8 mouse cellular contexts compared by ENCODE assay signal in the genomic region with DNA sequence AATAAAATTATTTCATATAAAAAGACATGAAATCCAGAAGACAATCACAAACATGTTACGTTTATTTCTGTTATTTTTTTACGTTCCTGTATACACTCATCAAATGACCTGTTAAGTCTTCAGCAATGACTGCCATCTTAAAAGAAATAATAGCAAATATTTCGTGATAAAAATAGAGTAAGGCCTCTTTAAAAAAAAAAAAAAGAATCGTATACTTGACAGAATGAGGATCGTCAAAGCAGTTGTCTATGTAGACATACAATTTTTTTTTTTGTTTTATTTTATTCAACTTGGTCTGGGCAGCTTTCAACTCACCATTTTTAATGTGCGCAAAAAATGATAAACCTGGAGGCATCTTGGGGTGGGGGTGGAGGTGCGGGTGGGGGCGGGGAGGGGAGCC. TPM values are rescaled to one million over a fixed set of nuclear protein-coding genes. Genes with fewer than 3 reads are reported as not detected.
A peak's percentile ranks its signal among the peaks of the same experiment; 100 is the strongest.
DNase-seq lines count a peak whose midpoint lies in the region; ATAC-seq and TF ChIP-seq lines count a peak whose summit lies in the region.

No protein-coding gene starts in this region.

- no peaks in the 10 kb centered on the region for H3K27me3 ChIP-seq in lung, embryonic 15.5 days
- H3K27me3 ChIP-seq in embryonic facial prominence, embryonic 14.5 days (replicated peaks; ENCODE audit: control insufficient read depth, insufficient read depth, low read length) = no peaks in the 10 kb centered on the region
- no peaks in the 10 kb centered on the region for H3K27me3 ChIP-seq in intestine, postnatal 0 days (replicated peaks; ENCODE audit: control insufficient read depth, insufficient read depth, low read length)
- H3K27me3 ChIP-seq in neural tube, embryonic 14.5 days (ENCODE audit: control insufficient read depth, insufficient read depth, low read length) = no peaks in the 10 kb centered on the region

- no peak for TF ChIP-seq CTCF in intestine, postnatal 0 days (IDR thresholded peaks at IDR 0.05; ENCODE audit: low read depth)

- H3K9ac ChIP-seq in lung, embryonic 15.5 days = peak overlapping the region; percentile 98
- H3K9ac ChIP-seq in embryonic facial prominence, embryonic 14.5 days (ENCODE audit: low read depth, low read length) = peak overlapping the region; percentile 98
- H3K9ac ChIP-seq in intestine, postnatal 0 days (ENCODE audit: low read depth, low read length) = peak overlapping the region; percentile 96
- H3K9ac ChIP-seq in neural tube, embryonic 14.5 days (replicated peaks; ENCODE audit: low read depth, low read length) = peak overlapping the region; percentile 99

- peak overlapping the region; percentile 98 for H3K4me3 ChIP-seq in lung, embryonic 15.5 days
- peak overlapping the region; percentile 93 for H3K4me3 ChIP-seq in embryonic facial prominence, embryonic 14.5 days (ENCODE audit: low read depth, low read length)
- peak overlapping the region; percentile 94 for H3K4me3 ChIP-seq in intestine, postnatal 0 days (ENCODE audit: low read depth, low read length)
- peak overlapping the region; percentile 98 for H3K4me3 ChIP-seq in neural tube, embryonic 14.5 days (ENCODE audit: low read depth, low read length)

- WGBS in lung, embryonic 15.5 days = 15% methylated on average over 8 of the region's 8 CpGs
- WGBS in embryonic facial prominence, embryonic 14.5 days = 20% methylated on average over 8 of the region's 8 CpGs
- WGBS in intestine, postnatal 0 days = 16% methylated on average over 8 of the region's 8 CpGs
- WGBS in neural tube, embryonic 14.5 days = 24% methylated on average over 8 of the region's 8 CpGs

- no peak for ATAC-seq in lung, embryonic 15.5 days (ENCODE audit: borderline replicate concordance, extremely low read depth, low FRiP score, low TSS enrichment)
- ATAC-seq in embryonic facial prominence, embryonic 14.5 days (ENCODE audit: low read depth) = no peak
- ATAC-seq in intestine, postnatal 0 days = no peak
- ATAC-seq in neural tube, embryonic 14.5 days (ENCODE audit: low read depth) = no peak

- no peak for DNase-seq in lung, postnatal 10 days
- DNase-seq in embryonic facial prominence, embryonic 14.5 days (ENCODE audit: low spot score) = no peak
- DNase-seq in adrenal gland, postnatal 14 days = no peak
- DNase-seq in ovary, postnatal 36 days (ENCODE audit: low spot score) = no peak
- DNase-seq in adrenal gland, adult 8-10 months = no peak

- H3K36me3 ChIP-seq in lung, embryonic 15.5 days = no peaks in the 10 kb centered on the region
- peaks cover 5% of the 10 kb centered on the region; the same call in 1 of the 2 replicates for H3K36me3 ChIP-seq in embryonic facial prominence, embryonic 14.5 days (ENCODE audit: control insufficient read depth, insufficient read depth, low read length)
- H3K36me3 ChIP-seq in intestine, postnatal 0 days (ENCODE audit: control insufficient read depth, insufficient read depth) = no peaks in the 10 kb centered on the region
- no peaks in the 10 kb centered on the region for H3K36me3 ChIP-seq in neural tube, embryonic 14.5 days (ENCODE audit: control insufficient read depth, insufficient read depth, low read length)

- peak overlapping the region; percentile 98 for H3K27ac ChIP-seq in lung, embryonic 15.5 days
- peak overlapping the region; percentile 98 for H3K27ac ChIP-seq in embryonic facial prominence, embryonic 14.5 days (replicated peaks; ENCODE audit: low read depth, low read length)
- H3K27ac ChIP-seq in intestine, postnatal 0 days (ENCODE audit: low read depth, low read length) = peak overlapping the region; percentile 98
- peak overlapping the region; percentile 97 for H3K27ac ChIP-seq in neural tube, embryonic 14.5 days (ENCODE audit: low read depth, low read length)

- H3K4me2 ChIP-seq in lung, embryonic 15.5 days = peak overlapping the region; percentile 58
- peak overlapping the region; percentile 61 for H3K4me2 ChIP-seq in embryonic facial prominence, embryonic 14.5 days (ENCODE audit: low read depth, low read length)
- peak overlapping the region; percentile 72 for H3K4me2 ChIP-seq in intestine, postnatal 0 days (replicated peaks; ENCODE audit: low read depth)
- peak overlapping the region; percentile 50 for H3K4me2 ChIP-seq in neural tube, embryonic 14.5 days (ENCODE audit: low read depth, low read length)

- no peaks in the 10 kb centered on the region for H3K9me3 ChIP-seq in lung, embryonic 15.5 days
- H3K9me3 ChIP-seq in embryonic facial prominence, embryonic 14.5 days (ENCODE audit: control insufficient read depth, low read length) = no peaks in the 10 kb centered on the region
- no peaks in the 10 kb centered on the region for H3K9me3 ChIP-seq in intestine, postnatal 0 days (ENCODE audit: control insufficient read depth)
- no peaks in the 10 kb centered on the region for H3K9me3 ChIP-seq in neural tube, embryonic 14.5 days (ENCODE audit: control insufficient read depth, low read length)

- H3K4me1 ChIP-seq in lung, embryonic 15.5 days = peaks cover 6% of the 10 kb centered on the region
- peaks cover 4% of the 10 kb centered on the region; the same call in 1 of the 2 replicates for H3K4me1 ChIP-seq in embryonic facial prominence, embryonic 14.5 days (ENCODE audit: control insufficient read depth, insufficient read depth, low read length)
- no peaks in the 10 kb centered on the region for H3K4me1 ChIP-seq in intestine, postnatal 0 days (replicated peaks; ENCODE audit: control insufficient read depth, insufficient read depth, low read length)
- H3K4me1 ChIP-seq in neural tube, embryonic 14.5 days (ENCODE audit: control insufficient read depth, insufficient read depth, low read length) = peaks cover 5% of the 10 kb centered on the region; the same call in 1 of the 2 replicates

RNA-seq across cellular contexts. Expression of a gene that starts 0.8 kb away (rescaled TPM):
- 64.8 and 65.2 TPM in 2 replicates for polyA plus RNA-seq in lung, embryonic 15.5 days (2015; fragmentation: Nextera tagmentation; extraction: Ambion mirVana)
- 102 and 105 TPM in 2 replicates for polyA plus RNA-seq in embryonic facial prominence, embryonic 14.5 days (2014; fragmentation: Nextera tagmentation; extraction: Ambion mirVana)
- 36.0 and 39.3 TPM in 2 replicates for polyA plus RNA-seq in intestine, postnatal 0 days (2015; fragmentation: Nextera tagmentation; extraction: Ambion mirVana)
- polyA plus RNA-seq in neural tube, embryonic 14.5 days (2014; fragmentation: Nextera tagmentation; extraction: Ambion mirVana) = 239 and 243 TPM in 2 replicates
- 67.4 and 70.9 TPM in 2 replicates for total RNA-seq in adrenal gland, postnatal 14 days (2021)
- total RNA-seq in adrenal gland, adult 8-10 months (2022) = 100 to 1,000 TPM in 1 of 4 experiments, 10 to 100 TPM in 3; 77.5 to 102 (median 90.7) TPM
